Mouse (Mus musculus): Measurements from ENCODE around the gene Kcnq1.

DNA sequence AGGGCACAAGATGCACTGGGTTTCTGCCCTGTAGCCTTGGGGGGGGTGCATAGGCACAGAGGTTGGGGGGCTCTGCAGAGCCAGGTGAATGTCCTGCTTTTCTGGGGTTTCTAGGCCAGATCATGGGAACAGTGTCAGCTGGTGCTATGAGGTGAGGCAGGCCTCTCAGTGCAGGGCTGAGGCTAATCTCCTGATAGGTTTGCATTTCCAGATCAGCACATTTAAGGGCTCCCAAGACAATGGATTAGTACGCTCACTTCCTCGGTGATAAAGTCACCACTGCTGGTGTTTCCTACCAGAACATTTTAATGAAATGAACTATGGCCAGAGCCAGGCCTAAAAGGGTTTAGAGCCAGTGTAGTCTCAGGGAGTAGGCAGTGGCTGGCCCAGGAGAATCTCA lies 36.5 kb downstream of the Kcnq1 start:
- TF ChIP-seq MYOD1 (IDR thresholded peaks at IDR 0.05; ENCODE audit: control insufficient read depth, insufficient read length, low read depth) (no peak), CTCF (IDR thresholded peaks at IDR 0.05; ENCODE audit: control insufficient read depth, insufficient read depth, insufficient read length) (no peak), FOSL1 (IDR thresholded peaks at IDR 0.05; ENCODE audit: insufficient read depth, low read length, poor library complexity, severe bottlenecking) (no peak), USF1 (IDR thresholded peaks at IDR 0.05; ENCODE audit: low read depth) (no peak), MAX (IDR thresholded peaks at IDR 0.05) (no peak)

Measured in C2C12 (cell line).